Mouse (Mus musculus): Measurements from ENCODE around the gene Stab2.

Stab2 gene

DNA sequence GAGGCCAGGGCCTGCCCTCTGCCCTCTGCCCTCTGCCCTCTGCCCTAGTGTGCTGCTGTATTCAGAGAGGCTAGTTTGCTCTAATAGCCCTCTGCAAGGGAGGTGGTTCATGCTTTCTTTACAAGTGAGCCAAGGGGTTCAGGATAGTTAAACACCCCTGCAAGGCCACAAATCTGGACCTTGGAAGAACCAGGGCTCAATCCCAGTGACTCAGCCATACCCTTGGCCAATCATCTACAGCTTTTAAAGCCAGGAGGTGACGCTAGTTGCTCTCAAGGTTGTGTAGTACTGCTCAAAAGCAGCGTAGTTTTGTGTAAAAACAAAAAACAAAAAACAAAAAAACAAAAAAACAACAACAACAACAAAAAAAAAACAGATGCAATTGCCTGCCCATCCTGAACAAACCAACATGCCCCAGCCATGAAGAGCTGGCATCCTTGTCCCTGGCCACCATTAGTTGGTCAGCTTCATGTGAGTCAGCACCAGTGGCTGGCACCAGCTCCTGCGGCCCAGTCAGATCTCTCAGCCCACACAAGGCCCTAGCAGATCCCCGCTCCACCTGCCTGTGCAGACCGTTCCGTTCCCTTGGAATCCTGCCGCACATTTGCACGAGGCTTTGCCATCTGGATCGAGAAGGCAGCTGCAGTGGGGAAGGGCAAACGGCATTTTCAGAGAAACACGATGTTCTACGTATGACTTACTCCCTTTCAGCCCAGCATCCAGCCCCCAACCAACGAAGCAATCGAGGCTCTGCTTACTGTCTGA lies 117.5 kb downstream of the Stab2 start:
- no peak for DNase-seq

DNA sequence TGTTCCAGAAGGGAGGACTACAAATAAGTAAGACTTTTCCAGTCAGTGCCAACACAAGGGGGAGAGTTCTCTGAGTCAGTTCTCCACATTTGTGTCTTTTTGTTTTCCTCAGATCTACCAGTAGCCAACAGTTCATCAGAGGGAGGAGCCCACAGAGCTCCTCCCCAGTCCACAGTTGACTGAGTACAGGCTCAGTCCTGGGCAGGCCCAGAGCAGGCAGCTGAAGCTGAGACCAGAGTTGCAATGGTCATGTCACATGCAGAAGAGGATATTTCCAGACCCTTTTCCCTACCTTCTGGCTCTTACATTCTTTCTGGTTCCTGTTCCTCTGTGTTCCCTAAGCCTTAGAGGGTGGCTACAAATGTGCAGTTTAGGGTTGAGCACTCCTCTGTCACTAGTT lies 118.4 kb downstream of the Stab2 start:
- DNase-seq, result no peak

DNA sequence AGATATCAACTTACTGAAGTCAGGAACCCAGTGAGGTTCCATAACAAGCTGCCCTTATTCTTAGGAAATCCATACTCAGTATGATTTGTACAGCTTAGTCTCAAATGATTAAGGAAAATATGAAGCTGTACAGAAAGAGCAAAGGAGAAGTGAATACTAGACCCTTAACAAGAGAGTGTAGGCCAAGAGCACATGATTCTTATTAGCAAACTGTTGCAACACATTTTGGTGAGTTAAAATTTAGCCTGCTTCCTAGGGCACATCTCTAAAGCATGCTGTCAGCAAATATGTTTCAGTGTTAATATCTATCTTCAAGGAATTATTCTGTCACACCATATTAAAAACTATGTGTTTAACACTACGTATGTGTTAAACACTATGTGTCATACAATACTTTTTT lies 121.4 kb downstream of the Stab2 start:
- no peak for DNase-seq

DNA sequence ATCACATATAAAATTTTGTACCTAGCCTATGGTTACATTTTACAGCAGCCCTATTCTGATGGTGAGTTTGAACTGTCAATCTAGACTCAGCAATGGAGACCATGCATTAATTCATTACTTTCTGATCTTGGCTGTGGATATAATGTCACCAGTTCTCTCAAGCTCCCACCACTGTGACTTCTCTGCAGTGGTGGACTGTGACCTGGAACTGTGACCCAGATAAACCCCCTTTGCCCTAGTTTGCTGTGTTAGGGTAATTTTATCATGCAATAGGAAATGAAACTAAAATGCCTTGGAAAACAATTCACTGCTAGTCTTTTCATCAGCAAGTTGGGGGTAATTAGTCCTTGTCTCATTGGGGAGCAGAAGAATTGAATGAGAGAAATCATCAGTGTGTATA lies 126.4 kb downstream of the Stab2 start:
- no peak for DNase-seq

DNA sequence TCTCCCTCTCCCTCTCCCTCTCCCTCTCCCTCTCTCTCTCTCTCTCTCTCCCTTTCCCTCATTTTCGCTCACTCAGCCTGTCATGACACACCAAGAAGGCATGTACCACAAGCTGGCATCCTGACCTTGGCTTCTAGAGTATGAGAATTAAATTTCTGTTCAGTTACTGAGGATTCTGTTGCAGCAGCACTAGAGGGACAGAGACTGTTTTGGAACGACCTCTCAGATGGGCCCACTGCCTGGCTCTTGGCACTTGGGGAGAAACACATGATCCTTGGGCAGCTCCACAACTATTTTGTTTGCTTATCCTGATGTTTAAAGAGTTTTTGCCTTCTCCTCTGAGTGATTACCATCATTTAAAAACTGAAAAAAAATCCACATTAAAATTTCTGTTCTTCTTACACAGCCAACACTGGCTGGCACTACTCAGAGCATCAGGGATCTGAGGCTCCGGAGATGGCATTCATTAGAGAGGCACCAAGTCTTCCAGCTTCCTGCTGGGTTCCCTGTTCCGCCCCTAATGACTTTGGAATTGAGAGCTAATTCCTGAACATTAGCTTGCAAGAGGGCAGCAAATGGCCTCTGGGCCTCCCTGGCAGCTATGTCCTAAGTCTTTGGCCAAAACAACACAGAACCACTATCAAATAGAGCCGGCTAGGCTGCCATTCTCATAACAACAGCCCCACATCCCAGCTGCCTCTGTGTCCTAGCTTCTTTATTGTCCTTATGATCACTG lies 127.6 kb downstream of the Stab2 start:
- peak; percentile 40 for DNase-seq

DNA sequence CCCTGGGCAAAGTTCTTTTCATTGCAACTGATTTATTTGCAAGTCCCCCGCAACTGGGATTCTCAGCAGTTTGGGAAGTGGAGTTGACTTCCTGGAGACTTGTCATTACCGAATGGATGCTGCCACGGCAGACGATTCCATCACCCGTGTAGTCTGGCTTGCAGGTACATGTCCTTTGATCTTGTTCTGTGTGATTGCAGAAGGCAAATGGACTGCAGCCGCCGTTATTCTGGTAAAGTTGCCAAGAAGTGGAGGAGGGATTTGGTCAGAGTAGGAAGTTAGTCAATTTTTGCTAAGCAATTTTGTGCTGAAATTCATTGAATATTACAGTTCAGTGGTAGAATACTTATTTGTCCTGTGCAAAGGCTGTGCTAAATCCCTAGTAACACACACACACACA lies 129.1 kb downstream of the Stab2 start:
- DNase-seq, result no peak

DNA sequence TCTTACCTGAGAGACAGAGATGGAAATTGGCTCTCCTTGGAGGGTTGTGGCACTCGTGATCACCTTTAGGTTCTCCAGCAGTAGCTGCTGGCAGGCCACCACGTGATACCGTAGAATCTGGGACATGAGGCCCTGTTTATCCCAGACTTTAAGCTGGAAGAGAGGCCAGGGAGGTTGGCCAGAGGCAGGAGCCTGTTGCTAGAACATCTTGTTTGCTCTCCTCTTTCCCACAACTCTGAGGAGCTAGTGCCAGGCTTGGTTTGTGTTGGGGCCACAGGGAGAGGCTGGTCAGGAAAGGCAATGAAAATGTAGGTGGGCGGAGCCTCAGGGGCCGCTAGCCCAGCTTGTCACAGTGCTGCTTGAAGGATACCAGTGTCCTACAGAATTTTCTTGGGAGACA lies 135.2 kb downstream of the Stab2 start:
- no peak for DNase-seq

DNA sequence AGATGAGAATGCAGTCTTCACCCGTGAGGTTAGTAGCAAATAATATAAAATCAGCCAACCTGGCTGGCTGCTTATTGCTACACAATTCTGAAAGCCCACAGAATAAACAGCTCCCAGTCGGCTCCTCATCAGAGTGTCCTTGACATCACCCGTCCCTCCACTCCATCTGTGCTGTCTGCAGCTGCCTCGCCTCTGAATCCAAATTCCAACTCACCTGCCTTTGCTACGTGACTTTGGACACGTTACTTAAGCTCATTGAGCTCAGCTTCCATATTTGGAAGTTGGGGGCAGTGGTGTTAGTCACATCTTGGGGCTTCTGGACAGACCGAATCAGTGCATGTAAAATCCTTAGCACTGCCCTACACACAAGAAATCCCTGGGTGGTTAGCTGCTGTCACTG lies 135.7 kb downstream of the Stab2 start:
- no peak for DNase-seq

DNA sequence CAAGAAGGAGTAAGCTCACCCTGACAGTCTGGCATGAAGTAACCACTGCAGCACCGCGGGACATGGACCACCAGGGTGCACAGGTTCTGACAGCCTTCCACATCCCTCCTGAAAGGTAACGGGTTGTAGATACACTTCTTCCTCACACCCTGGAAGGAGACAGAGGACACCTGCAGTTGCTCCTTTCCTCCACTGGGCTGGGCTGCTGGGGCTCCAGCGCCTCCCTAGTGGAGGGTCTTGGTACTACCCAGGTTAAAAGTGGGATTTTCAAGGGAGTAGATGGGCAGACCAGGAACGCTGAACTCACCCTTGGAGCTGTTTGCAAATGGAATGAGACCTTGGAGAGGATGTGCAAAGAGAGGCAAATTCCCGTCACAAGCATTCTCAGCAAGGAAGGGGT lies 144.4 kb downstream of the Stab2 start:
- no peak for DNase-seq

DNA sequence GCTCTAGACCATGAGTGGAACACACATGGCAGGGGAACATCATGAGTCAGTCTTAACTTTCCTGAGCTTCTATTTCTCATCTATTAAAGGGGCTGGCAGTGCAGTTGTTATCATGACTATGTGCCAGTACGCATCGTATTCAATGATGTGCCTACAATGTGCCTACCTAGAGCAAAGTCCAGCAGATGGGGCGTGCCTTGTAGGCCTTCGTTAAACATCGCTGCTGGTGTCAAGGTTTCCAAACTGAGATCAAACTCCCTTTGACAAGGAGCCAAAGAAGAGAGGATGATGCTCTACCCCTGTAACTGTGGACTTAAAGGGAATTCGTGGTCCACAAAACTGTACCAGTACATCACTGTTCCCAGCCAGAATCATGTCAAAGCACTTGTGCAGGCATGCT lies 145.3 kb downstream of the Stab2 start:
- DNase-seq, result no peak

DNA sequence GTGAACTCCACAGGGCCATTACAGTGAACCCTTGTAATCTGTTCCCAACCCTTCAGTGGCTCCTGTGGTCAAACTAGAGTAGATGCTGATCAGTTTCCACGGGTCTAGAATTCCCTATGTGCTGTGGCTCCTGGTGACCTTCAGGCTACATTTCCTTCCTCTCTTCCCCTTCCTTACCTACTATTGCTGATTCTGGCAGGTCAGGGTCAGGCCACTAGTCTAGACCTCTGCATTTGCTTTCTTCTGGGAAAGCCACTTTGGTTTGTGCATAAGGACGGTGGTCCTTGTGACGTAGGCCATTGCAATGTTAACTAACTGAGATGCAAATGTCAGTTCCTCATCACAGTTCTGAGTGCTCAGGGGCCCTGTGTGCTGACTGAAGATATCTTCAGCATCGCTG lies 147.4 kb downstream of the Stab2 start:
- no peak for DNase-seq

DNA sequence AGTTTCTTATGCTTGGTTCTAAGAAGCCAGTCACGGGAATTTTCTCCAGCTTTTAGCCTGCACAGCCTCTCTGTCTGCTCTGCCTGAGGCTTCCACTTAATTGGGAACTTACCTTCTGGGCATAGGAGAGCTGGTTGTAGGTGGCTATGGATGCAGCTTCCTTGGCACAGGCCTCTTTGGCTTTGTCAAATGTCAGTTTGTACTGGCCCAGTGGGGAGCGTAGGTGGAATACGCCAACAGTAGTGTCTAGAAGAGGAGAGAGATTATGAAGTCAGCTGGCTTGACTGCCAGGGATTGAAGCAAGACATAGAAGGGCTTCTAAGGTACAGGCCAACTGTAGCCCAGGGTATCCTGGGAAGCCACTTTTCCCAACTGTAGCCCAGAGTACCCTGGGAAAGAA lies 154.4 kb downstream of the Stab2 start:
- DNase-seq, result no peak

DNA sequence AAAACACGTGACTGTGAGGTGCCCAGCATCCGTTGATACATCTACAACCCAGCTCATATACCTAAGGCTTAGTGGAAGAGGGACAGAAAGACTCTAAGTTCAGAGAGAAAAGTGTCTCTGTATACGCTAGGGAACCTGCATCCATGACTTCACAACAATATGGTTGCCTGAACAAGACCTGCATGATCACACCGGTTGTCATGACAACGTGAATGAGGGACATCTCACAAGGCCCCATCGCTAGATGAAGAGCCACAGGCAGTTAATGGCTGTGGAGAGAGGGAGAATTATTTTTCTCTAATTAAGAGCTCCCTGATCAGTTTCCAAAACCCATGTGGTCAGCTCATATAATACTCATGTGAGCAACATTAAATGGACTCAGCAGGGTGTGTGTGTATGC lies 155.7 kb downstream of the Stab2 start:
- DNase-seq, result no peak

DNA sequence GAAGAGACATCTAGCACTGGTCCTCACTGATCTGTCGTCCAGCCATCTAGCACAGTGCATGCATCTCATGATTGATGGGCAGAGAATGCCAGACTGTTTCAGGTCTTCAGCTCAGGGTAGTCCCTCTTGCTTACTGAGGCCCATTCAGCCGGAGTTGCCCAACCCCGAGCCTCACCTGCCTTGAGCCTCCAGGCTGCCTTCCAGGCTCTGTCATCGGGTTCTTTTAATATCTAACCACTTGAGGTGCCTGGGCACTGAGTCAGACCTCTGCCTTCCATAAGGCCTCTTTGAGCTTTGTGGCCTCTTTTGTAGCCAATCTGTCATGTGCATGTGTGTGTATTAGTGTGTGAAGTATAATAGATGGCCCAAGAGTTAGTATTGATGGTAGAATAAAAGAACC lies 158.3 kb downstream of the Stab2 start:
- DNase-seq, result no peak

DNA sequence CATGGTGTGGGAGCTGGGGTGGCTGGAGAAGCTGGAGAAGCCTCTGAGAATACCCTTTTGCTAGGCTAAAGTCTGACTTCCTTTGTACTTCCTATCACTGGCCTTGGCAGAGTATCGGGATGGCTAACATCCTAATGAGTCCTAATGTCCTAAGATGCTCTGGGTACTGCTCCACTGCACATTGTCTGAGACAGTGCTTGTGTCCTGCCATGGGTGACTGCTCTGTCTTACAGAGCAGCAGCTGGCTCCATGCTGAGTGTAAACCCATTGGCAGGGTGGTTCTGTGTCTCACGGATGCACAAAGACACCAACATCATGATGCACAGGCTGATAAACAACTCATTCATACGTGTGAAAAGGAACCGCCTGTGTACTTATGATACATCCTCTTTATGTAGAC lies 158.7 kb downstream of the Stab2 start:
- DNase-seq, result no peak

DNA sequence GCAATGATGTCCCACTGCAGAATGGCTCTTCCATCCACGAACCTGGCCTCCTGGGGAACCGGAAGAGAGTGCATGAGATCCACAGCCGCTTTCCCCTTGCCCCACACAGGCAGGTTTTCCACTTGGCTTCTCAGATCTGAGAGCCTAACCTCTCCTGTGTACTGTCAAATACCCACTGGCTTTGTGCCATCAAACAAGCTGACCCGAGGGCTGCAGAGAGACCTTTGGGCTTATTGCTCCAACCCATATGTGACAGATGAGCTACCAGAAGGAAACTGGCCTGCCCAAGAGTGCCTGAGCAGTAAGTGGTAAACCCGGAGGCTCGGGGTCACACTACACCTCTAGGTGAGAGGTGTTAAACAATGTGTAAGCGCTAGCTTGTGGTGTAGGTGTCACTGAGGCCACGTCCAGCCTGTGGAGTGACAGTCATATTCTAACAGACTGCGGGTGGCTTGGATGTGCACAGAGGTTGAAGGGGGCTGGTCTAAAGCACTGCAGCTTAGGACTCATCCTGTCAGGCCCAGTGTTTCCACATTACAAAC lies 160.8 kb downstream of the Stab2 start:
- no peak for DNase-seq

DNA sequence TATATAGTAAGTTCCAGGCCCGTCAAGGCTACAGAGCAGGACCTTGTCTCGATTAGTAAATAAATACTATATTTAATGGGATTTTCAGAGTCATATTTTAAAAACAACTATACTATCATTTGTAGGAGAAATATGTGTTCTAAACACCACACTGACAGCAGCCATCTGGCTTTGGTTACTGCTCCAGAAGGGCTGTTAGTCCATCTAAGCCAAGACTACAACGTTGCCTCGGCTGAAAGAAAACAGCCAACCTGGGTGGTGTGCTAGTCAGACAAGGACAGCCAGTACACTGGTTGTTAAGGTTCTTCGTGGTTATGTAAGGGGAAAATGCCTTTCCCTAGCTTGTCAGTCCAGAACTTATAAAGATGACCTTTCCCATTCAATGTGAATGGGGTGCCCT lies 165.2 kb downstream of the Stab2 start:
- DNase-seq, result no peak

DNA sequence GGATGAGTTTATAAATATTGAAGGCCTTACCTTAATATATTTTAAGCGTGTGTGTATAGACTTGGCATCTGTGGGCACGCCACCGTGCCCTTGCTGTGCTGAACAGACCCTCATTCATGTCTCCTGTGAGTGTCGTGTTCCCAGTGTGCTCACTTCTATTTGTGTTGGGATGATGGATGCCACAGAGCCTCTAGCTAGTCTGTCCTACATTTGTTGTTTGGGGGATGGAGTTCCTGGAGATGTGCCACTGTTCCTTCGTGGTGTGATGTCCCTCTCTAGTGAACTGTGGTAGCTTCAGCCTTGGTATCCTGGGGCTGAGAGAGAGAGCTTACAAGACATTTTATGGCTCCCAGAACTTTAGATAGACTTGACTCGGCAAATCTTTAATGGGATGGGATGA lies 169.0 kb downstream of the Stab2 start:
- DNase-seq, result no peak

DNA sequence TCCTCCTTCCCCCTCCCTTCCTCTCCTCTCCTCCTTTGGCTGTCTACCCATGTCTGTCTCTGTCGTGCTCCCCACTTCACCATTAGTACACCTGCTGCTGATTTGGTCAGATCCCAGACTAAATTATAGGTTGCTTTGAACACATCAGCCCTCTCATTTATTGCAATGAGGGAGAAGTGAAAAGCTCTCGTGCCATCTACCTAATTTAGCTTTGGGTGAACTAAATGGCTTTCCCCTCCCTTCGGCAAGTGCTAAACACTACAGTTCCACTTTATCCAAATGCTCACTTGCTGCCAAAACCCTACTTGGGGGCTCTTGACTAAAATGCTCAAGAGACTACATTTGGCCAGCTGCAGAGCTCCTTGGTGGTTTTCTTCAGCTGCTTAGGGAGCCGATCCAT lies 171.0 kb downstream of the Stab2 start:
- DNase-seq, result no peak

DNA sequence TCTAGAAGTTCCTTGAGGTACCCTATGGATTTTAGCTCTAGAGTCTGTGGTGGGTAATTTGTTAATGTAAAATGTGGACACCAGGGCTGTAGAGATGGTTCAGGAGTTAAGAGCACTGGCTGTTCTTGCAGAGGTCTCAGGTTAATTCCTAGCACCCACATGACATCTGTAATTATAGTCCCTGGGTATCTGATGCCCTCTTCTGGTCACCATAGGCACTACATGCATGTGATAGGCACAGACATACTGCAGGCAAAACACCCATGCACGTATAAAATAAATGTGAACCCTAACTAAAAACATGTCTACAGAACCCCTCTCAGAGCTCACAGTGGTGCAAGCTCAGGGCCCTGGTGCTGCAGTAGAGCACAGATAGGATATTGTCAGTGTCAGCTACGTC lies 178.3 kb downstream of the Stab2 start:
- DNase-seq, result no peak

DNA sequence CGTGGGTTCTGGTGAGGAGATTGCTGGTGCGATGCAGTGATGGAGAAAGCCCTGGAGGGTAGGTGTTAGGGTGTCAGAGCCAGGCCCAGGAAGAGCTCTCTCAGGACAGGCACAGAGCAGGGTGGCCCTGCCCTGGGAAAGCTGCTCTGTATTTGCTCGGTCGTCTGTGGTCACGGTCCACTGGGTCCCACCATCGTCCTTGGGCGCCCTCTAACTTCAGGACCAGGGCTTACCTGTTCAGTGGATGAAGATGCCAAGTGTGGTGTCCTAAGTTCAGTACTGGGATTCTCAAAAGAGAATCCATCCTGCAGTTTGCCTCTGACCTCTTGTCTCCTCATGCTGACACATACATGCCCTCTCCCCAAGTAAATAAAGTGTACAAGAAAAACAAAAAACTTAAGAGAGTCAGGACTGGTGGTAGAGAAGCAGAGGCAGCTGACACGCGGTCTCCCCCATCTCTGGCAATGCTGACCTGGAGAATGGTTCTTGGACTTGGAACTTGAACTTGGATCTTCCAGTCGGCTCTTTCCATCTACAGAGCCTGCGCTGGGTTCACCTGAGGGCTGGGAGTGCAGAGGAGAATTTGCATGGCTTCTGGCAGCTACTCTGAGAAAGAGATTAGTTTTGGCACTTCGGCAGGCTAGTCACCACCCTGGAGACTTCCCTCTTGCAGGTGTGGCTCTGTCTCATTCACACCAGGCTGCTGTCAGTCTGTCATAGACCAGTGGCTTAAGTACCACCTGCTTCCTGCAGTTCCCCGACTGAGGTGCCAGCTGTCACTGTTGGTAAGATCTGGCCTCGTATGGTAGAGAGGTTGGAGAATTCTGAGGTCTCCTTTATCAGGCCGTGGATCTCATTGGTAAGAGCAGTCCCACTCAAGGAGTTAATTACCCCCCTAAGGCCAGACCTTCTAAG lies 179.3 kb downstream of the Stab2 start:
- DNase-seq, result no peak

DNA sequence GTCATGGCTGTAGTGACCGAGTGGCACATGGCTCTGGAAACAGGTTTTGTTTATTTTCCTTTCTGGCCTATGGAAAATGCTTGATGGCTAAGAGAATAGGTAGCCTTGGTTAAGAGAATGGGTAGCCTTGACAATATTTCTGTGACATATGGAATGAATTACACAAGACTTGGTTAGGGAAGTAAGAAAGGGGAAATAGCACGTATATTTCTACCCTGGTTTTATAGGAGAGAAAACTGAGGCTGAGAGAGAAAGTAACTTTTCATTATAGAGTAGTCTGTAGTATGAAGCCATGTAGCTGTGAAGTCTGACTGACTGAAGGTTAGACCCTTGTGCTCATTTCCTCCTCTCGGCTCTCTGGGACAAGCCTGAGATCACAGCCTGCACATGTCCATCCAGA lies 180.9 kb downstream of the Stab2 start:
- DNase-seq, result no peak

DNA sequence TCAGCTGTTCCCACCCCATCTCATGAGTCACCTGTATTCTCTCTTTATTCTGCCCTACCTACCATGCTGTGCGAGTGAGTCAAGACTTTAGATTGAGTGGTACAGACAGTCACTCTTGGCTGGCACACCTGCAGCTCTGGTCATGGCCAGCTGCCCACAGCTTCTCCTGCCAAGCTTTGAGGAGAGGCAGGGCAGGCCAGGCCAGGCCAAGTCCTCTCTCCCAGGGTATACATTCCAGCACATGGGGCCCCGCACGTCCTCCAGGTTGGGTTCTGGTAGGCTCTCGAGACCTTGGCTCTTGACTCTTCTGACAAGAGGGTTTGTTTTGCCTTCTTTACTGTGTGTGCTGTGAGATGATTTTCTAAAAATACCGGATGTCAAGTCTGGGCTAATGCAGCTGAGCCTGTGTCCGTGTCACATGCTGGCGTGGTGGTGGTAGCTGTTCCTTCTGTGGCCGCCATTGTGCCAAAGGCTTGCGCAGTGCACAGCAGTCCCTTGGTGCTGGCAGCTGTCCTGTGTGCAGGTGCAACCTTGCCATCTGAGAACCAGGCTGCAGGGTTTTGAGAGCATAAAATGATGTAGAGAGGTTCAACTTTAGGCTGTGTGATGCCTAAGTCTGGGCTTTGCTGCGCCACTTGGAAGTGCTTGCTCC lies 181.8 kb downstream of the Stab2 start:
- DNase-seq, result peak; percentile 79
